Mouse (Mus musculus): Measurements from ENCODE around the gene Ndufa4l2.

The Ndufa4l2 gene

DNA sequence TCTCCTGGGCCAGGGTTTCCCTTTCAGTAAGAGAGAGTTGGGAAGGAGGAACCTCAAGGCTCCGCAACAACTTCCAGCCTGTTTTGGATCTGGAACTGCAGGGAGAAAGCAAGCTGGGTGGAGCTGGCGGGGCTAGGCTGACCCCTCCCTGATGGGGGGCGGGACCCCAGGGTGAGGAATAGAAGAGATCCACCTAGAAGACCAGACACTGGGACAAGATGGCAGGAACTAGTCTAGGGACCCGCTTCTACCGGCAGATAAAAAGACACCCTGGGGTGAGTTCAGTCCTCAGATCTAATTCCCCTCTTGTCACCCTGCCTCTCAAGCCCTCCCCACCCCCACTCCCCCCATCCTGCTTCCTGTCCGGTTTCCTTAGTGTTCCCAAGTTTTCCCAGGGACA lies at the start of gene Ndufa4l2:
Gene Ndufa4l2, plus strand, starts transcription at position 204 of the 400 bp plus-strand sequence.
- DNase-seq = peak; percentile 69

DNA sequence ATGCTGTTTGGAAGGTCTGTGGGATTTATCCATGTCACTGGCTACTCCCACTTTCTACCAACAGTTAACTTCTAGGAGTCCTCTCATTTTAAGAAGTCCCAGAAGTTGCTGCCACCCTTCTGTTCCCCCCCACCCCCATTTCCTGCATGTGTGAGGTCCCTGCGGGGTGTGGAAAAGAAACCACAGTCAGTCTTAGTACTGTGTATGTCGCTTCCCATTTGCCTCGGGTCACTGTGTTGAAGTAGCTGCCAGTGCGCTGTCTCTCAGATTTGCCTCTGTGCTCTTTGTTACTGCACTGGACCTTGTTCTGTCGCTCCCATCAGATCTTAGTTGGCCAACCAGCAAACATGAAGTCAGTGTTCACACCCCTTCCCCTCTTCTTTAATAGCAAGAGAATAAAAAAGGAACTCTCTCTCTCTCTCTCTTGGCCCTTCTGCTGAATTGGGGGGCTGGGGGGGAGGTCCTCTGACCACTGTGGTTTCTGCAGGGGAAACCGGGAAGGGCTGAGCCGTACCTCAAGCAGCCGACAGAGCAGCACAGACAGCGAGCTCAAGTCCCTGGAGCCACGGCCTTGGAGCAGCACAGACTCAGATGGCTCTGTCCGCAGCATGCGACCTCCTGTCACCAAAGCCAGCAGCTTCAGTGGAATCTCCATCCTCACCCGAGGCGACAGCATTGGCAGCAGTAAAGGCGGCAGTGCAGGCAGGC lies 43.3 kb upstream of the Ndufa4l2 start:
- peak; percentile 66 for DNase-seq

DNA sequence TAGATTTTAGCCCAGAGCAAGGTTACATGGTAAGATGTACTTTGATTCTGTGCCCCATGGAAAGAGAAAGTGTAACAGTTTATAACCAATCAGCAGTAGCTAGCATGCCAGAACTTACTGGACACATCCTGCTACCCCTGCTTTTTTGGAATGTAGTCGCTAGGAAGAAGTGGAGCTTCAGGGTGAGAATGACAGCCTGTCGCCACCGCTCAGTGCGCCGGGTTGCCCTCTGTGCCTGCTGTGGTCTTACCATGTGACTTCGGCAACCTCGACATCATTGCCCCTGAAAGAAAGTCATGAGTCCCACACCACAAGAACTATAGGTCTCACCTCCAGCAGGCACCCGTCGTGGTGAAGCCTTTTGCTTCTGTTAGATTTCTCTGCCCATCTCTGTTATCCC lies 42.0 kb upstream of the Ndufa4l2 start:
- no peak for DNase-seq

DNA sequence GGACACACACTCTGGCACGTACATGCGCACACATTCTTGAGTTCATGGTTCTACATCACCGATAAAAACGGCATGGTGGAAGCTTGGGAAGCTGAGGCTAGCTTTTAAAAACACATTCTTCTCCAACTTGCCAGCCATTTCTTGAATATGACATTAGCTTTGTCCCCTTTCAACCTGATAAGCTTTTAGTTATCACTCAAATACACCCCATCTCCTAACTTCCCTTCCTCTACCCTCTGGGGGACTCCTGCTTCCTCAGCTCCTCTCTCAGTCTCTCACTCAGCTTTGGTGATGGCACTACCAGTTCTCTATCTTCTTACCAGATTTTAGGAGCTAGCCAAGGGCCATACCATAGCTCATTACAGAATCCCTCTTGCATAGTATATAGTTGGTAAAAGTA lies 39.6 kb upstream of the Ndufa4l2 start:
- DNase-seq = no peak

DNA sequence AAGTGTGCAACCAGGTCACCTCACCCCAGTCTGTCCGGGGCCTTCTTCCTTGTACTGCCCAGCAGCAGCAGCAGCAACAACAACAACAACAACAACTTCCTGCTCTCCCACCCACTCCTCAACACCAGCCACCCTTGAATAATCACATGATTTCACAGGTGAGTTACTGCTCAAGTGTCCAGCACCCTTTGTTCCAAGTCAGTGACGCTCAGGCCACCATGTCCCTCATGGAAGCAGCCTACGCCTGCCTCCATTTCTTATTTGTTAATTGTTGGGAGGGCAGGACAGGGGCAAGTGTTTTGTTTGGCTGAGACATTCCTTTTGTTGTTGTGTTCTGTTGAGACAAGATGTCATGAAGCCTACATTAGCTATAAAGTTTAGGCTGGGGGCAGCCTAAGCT lies 38.2 kb upstream of the Ndufa4l2 start:
- DNase-seq = no peak

DNA sequence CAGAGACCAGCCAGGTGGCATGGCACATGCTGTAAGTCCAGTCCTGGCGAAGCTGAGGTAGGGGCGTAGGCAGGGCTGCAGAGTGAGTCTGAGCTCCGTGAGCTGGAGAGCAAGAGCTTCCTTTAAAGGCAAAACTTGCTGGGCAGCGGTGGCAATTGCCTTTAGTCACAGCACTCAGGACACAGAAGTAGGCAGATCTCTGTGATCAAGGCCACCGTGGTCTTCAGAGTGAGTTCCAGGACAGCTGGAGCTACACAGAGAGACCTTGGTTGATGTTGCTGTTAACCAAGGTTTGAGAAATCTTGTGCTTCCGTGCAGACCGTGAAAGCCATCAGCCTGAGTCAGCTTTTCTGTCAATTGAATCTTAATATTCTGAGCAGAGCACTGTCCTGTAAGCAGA lies 37.5 kb upstream of the Ndufa4l2 start:
- no peak for DNase-seq

DNA sequence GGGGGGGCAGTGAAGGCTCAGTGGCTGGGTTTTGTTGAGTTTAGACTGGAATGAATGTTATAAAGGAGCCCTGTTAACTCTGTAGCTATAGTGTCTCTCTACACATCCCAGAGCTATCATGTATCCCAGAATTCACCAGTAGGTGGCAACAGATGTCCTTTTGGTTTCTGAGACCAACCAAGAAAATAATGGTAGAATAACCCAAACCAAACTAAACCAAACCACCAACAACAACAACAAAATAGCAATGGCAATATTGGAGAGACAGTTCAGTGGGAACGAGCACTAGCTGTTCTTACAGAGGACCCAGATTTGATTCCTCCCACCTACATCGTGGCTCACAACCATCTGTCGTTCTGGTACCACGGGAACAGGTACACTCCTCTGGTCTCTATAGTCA lies 35.6 kb upstream of the Ndufa4l2 start:
- peak; percentile 43 for DNase-seq

DNA sequence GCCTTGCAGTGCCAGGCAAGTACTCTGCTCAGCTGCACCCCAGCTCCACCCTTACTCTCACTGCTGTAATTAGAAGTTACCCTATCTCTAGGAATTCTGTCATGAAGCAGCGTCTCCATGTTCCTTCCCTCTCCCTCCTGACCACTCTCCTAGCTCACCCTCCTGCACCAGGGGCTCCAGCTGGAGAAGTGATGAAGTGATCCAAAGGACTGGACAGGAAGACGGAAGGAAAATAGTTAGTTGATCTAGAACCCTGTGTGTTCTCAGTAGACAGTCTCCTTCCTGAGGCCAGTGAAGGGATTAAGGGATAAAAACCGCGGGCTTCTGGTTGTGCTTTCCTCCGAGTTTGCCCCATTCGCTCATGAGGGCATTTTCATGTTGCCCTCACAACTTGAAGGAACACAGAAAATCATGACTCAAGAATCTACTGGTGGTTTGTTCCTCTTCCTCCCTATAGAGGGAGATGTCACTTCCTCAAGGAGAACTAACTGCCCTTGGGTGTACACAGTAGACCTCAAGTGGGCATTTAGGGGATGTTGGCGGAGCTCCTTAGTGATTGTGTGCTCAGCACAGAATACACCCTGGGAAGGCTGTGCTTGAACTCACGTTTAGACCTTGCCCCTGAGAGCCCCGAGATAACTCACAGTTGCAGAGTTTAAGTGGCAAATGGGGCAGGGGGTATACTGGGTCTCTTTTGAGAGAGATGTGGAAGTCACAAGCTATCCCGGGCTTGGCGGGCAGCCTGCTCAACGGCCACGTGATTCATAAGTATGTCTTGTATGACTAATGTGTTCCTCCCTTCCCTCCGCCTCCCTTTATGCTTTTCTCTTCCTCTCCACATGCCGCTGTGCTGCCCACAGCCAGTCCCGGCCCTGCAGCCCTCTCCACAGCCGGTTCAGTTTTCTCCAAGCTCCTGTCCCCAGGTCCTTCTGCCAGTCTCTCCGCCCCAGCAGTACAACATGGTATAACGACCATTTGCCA lies 33.6 kb upstream of the Ndufa4l2 start:
- peak; percentile 82 for DNase-seq

DNA sequence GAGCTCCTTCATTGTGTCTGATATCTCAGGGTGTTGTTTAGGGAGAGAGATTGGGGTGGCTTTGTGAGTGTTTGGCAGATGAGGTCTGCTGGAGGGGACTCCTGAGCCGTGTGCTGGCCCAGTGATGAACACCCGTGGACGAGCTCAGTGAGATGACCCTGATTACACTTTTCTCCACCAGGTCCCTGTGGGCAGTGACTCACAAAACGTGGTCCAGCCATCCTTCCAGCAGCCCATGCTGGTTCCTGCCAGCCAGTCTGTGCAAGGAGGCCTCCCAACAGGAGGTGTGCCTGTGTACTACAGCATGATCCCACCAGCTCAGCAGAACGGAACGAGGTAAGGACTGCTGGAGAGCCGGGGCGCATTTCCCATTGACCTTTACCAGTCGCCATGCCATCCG lies 29.5 kb upstream of the Ndufa4l2 start:
- no peak for DNase-seq

DNA sequence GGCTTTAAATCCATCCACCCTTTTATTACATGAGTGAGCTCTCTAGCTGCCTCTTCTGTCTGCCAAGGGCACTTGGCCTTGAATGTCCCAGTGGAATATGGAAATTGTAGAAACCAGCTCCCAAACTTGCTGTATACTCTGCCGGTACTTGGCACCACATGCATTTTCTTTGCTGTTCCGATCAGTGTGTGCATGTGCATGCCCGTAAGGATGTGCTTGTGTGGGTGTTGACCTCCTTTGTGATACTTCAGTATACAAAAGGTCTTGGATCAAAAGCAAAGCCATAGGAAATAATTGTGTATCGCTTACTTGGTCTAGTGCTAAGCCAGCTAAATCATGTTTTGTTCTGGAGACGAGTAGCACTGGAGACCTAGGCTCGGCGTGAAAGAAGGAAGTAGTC lies 25.9 kb upstream of the Ndufa4l2 start:
- DNase-seq = no peak

DNA sequence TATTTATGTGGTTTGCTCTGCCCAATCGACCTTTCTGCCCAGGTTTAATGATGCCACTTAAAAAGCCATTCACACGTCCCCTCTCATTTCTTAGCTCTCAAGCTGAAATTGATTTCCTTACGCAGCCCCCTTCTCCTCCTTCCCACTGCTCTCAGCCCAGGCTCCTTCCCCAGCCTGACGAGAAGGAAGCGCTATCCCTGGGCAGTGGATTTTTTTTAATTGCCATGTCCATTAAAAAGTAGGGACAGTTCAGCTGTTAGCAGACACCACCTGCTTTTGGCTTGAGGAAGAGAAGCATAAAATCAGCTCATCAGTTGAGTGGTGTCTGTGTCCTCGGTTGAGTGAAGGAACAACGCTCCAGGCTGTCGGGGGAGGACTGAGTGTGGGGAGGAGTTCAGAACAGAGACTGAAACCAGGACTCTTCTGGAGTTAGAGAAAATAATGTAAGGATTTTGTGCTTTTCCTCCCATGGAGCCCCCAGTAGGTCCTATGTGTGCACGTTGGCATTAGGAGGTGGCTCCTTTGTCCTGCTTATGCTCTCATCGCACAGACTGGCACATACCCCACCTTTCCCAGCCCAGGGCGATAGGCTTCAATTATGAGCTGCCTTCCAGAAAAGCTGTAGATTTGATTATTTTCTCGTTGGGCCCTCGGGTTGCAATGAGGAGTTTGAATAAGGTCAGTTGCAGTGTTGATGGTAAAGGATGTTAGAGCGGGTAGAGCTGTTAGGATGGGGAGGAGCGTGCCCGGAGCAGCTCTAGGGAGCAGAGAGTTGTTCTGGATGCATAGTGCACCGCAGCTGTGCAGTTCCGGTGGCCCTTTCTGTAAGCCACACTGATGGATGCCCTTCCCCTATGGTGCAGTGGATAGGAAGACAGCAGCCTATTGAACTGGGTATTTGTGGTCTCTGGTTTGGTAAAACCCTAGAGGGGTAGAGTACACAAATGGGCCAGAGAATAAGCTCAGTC lies 24.3 kb upstream of the Ndufa4l2 start:
- no peak for DNase-seq

DNA sequence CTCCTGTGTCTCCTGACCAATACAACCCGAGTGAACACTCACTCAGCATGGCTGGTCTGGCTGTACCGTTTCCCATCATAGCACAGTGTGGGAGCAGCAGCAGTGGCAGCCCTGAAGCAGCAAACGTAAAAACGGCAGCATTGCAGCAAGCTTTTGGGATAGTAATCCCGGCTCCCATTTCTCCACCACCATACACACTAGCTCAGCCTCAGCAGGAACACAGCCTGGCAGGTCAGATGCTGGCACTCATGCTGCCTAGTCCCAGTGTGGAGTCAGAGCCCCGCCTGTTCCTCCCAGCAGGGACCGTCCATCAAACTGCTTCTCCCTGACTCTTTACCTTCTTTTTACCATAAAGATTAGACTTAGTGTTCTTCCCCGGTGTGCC lies 23.6 kb upstream of the Ndufa4l2 start:
- DNase-seq = no peak

DNA sequence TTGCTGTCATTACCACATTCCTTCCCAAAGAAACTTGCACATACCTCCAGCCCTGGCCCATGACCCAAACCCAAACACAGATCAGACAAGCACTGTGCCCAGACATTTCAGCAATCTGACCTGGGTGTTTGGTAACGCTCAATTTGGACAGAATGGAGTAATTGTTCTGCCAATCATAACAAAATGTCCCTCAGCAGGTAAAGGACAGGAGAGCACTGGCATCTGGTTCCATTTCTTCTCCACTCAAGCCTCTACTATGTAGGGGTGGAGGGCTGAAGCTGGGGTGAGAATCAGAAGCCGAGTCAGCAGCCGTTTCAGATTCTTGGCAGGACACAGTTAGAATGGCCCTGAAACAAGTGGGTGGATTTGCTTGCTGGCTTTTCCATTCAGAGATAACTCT lies 22.6 kb upstream of the Ndufa4l2 start:
- no peak for DNase-seq

DNA sequence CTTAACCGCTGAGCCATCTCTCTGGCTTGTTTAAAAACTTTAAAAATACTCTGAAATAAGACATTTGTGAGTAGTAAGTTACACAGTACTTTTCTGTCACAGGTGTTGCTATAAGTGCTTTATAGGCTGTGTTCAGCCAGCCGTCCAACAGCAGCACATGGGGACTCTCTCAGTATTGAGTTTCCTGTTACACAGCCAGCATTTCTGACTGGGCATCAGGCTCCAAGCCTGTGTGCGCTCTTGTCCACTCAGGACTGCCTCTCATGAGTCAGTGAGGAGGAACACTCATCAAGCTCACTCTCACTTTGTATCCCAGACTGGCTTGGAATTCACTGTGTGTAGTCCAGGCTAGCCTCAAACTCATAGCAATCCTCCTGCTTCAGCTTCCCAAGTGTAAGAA lies 18.6 kb upstream of the Ndufa4l2 start:
- no peak for DNase-seq

DNA sequence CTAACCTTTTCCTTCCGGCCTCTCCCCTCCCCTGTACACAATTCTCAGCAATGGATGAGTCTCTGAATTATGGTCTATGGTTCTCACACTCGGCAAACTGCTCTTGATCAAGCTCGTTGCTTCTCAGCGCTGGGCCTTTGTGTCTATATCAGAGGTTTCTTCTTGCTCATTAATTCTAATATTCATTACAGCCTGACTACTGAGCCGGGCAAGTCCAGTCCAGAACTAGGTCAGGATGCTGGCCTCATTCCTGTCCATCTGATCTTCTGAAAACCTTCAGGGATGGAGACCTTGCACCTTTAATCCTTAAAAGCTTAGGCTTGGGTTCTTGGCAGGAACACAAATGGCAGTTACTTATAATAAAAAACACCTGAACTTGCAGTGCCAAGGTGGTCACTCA lies 15.3 kb upstream of the Ndufa4l2 start:
- no peak for DNase-seq

DNA sequence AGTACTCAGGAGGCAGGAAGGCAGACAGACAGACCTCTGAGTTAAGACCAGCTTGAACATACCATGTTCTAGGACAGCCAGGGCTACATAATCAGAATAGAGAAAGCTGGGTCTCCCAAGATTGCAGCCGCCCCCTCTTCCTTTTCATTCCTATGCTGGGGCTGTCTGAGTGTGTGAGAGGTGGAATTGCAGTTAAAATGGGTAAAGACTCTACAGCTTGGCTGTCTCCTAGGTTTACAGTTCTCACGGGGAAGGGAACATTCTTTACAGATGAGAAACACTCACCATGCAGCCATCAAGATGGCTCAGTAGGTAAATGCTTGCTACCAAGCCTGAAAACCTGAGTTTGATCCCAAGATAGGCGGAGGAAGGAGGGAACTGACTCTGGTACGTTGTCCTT lies 14.7 kb upstream of the Ndufa4l2 start:
- DNase-seq = no peak

DNA sequence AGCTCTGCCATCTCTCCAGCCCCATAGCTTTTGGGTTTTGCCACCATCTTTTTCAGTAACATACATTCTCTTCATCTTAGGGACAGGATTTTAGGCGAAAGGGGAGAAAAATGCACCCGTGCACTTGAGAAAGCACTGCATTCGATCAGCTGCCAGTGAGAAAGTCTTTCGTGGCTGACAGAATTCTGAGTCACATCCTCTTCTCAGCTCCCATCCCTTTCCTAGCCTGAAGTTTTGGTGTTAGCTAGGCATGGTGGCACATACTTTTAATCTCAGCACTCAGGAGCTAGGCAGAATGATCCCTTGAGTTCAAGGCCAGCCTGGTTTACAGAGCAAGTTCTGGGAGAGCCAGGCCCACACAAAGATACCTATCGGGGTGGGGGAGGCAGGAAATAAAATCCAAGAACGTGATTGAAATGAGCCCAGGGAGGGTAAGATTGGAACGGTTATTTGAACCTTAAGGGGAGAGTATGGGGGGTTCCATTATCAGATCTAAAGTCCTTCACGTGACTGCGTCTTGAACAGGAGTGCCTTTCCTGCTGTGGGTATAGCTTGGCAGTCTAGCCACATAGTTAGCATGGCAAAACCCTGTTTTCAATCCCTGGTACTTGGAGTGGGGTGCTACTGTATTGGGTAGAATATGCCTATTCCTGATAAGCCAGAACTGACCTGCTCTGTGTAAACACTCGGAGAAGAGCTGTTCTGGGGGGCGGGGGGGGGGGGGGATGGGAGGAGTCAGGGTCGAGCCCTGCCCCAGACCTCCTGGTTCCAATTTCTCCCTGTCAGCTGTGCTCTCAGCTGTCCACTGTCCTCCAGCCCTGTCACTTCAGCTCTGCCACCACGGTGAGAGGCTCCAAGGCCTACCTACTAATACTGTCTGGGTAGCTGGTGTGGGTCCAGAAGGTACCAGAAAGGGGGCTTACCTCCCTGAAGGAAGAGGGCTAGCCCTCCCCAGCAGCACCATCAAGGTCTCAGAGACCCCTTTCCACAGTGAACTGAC lies 13.6 kb upstream of the Ndufa4l2 start, which contains the start of gene Stac3:
Gene Stac3, plus strand, starts transcription at position 793 of the 1,000 bp plus-strand sequence.
- DNase-seq = no peak

DNA sequence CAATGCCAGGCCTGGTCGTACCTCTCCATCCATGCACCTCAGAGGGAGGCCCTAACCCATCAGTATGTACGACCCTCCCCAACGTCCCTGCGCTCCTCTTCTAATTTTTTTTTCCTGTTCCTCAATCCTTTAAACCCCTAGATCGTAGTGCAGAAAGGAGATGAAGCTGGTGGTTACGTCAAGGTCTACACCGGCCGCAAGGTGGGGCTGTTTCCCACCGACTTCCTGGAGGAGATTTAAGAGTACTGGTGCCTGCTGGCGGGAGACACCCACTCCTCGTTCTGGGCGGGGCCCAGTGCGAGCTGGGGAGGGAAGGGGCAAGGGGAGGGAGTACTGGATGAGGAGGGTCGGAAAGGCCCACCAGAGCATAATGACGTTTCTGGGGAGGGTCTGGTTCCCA lies 6.5 kb upstream of the Ndufa4l2 start:
- DNase-seq = peak; percentile 89

DNA sequence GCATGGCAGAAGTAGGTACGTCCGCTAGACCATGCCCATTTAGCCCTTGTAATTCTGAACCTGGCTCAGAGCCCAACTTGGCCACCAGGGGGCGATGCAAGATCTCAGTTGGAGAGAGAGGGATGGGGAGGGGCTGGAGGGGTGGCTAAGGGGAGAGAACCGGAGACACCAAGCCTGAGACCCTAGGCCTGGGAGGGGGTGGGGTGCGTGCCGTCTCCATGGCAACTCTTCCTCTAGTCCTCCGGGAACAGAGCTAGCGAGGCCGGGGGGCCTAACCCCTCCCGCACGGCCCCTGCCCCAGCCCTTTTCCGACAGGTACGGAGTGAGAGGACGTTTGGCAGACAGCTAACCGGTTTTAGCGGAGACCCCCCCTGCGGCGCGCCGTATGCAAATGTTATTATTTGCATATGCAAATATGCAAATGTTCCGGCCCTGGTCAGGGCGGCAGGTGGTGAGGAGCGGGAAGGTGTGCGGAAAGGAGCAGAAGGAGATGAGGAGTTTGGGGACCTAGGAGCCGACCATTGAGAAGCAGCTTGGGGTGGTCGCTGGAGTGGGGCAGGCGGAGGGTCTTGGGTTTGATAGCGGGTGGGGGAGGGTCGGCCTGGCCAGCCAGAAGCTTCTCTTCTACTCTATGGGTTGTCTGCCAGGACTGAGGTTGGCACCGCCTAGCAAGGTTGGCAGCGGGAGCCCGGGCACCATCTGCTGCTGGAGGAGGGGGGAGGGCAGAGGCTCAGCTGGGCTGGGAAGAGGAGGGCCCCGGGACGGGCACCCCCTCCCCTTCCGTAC lies 5.5 kb upstream of the Ndufa4l2 start:
- DNase-seq = peak; percentile 93

DNA sequence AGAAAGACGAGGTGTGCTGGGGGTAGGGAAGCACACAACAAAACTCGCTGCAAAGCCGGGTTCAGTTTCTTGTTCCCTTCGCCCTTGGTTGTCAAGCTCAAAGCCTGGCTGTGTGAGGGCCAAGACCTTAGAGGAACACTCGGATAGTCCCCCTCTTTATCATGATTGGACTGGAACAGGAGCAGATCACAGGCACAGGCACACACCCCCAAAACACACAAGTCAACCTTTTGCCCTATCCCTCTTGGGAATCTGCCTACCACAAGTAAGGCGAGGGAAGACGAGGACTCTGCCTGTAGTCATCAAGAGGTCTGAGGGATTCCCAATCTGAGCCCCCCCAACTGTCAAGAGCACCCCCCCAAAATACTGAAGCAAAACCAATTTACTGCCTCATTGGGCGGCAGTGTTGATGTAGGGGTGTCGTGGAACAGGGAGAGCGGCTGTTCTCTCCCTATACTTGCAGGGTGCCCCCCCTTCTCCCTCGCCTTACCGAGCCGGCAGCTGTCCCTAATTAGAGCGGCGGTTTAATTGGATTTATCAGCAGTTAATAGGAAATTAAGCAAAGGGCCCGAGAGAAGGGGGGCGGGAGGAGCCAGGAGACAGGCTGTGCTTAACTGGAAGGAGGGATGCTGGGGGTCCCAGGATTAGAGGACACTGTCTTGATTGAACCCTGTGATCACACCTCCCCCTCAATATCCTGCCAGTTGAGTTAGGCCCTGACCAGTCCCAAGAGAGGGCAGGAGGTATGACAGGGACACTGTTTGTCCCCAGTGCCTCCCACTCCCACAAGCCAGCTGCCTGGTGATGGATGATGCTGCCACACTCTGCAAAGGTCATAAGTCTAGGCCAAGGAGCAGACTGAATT lies 4.7 kb upstream of the Ndufa4l2 start:
- no peak for DNase-seq
